Mouse (Mus musculus) limb, embryonic 10.5 days (tissue): ENCODE measurements around the gene Tex44. TPM values are rescaled to one million over a fixed set of nuclear protein-coding genes. Genes with fewer than 3 reads are reported as not detected.

Source experiments
- DNase-seq: peaks from one replicate; pipeline ENCODE4 v3.0.0-alpha.2; 2017; ENCODE audit warnings: low spot score
- H3K27ac ChIP-seq: fragments of 300-500 bp; sonication (generic); 2 replicates; pipeline ENCODE4 v1.5.1; 2016; ENCODE audit warnings: mild to moderate bottlenecking
- H3K27me3 ChIP-seq: fragments of 300-500 bp; sonication (generic); 2 replicates; pipeline ENCODE4 v1.6.1; 2016; ENCODE audit warnings: low read depth, mild to moderate bottlenecking; ENCODE audit not compliant: poor library complexity, severe bottlenecking
- H3K36me3 ChIP-seq: fragments of 300-500 bp; sonication (generic); 2 replicates; pipeline ENCODE4 v1.6.1; 2016; ENCODE audit warnings: mild to moderate bottlenecking, moderate library complexity
- H3K4me1 ChIP-seq: fragments of 300-500 bp; sonication (generic); 2 replicates; pipeline ENCODE4 v1.6.1; 2016
- H3K4me3 ChIP-seq: fragments of 300-500 bp; sonication (generic); 2 replicates; pipeline ENCODE4 v1.5.1; 2016; ENCODE audit warnings: mild to moderate bottlenecking, moderate library complexity
- H3K9me3 ChIP-seq: fragments of 300-500 bp; sonication (generic); replicated peaks from 2 replicates; pipeline ENCODE4 v1.6.1; 2016; ENCODE audit warnings: mild to moderate bottlenecking
- WGBS: fragments of 180-500 bp; shearing (Covaris S2); methylation state at CpG from one replicate; pipeline ENCODE4 v1.1.7; 2016; 5-methylcytosine and 5-hydroxymethylcytosine counted together
- polyA plus RNA-seq: library from polyadenylated mRNA; unstranded; fragments of >200 nt; fragmentation: Nextera tagmentation; extraction: Ambion mirVana; gene quantifications from 2 replicates; pipeline ENCODE4 v1.2.1, GENCODE M21; 2016

Tex44 gene
- polyA plus RNA-seq, 1 experiment from 2014 or later, result not detected

DNA sequence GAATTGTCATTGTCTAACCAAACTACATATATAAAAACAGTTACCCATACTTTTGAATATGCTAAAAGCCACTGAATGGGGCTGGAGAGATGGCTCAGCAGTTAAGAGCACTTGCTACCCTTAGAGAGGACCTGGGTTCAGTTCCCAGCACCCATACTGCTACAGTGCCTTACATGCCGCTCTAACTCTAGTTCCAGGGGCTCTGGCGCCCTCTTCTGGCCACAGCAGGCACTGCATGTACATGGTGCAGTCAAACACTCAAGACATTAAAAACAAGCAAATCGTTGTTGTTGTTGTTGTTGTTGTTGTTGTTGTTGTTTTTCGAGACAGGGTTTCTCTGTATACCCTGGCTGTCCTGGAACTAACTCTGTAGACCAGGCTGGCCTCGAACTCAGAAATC is 21.3 kb upstream of the Tex44 start:
- H3K27me3 ChIP-seq, result no peaks in the 10 kb centered on the region
- DNase-seq, result no peak
- H3K4me3 ChIP-seq, result no peak overlapping the region
- 61% methylated on average over 5 of the region's 5 CpGs for WGBS
- no peaks in the 10 kb centered on the region for H3K4me1 ChIP-seq
- peaks cover 3% of the 10 kb centered on the region; the same call in 1 of the 2 replicates for H3K9me3 ChIP-seq
- H3K27ac ChIP-seq, result no peak overlapping the region
- H3K36me3 ChIP-seq, result no peaks in the 10 kb centered on the region

DNA sequence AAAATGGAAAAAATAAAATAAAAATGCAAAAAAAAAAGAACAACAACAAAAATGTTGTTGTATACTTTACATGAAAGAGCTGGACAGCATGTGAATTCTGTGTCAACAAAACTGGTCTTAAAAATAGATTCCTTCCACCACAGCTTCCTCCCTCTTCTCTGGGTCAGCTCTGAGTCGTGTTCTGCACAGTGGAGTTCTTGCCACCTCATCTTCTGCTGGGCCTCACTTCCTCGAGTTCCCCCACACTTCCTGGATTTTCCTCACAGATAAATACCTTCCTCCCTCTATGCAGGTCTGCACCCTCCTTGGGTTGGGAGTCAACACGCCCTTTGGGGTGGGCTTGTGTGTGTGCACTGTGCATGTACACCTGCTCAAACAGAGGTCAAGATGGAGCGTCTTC is 19.8 kb upstream of the Tex44 start:
- H3K27ac ChIP-seq, result no peak overlapping the region
- no peak overlapping the region for H3K4me3 ChIP-seq
- no peak for DNase-seq
- H3K9me3 ChIP-seq, result peaks cover 3% of the 10 kb centered on the region; the same call in 1 of the 2 replicates
- no peaks in the 10 kb centered on the region for H3K36me3 ChIP-seq
- no peaks in the 10 kb centered on the region for H3K27me3 ChIP-seq
- H3K4me1 ChIP-seq, result no peaks in the 10 kb centered on the region
- whole genome bisulfite sequencing, result 84% methylated on average over 4 of the region's 4 CpGs

DNA sequence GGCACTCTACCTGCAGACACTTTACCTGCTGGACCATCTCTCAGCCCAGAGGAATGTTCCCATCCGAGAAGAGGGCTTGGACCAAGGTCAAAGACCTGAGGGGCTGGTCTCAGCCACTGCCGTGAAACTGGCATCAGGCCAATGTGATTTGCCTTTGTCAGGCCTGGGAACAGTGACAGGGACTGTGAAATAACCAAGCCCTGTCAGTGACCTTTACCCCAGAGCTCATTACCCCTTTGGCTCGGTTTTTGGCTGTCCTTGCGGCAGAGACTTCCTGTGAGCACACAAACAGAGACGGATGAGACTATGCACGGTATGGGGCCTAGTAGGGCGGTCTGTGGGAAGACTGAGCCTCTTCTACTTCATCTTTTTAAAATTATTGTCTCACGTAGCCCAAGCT is 19.2 kb upstream of the Tex44 start:
- Histone ChIP-seq H3K27me3 (no peaks in the 10 kb centered on the region), H3K9me3 (peaks cover 3% of the 10 kb centered on the region; the same call in 1 of the 2 replicates), H3K36me3 (no peaks in the 10 kb centered on the region), H3K4me1 (no peaks in the 10 kb centered on the region), H3K4me3 (no peak overlapping the region), H3K27ac (peak overlapping the region; percentile 23; the same call in 1 of the 2 replicates)
- WGBS, result 71% methylated on average over 8 of the region's 8 CpGs
- no peak for DNase-seq

DNA sequence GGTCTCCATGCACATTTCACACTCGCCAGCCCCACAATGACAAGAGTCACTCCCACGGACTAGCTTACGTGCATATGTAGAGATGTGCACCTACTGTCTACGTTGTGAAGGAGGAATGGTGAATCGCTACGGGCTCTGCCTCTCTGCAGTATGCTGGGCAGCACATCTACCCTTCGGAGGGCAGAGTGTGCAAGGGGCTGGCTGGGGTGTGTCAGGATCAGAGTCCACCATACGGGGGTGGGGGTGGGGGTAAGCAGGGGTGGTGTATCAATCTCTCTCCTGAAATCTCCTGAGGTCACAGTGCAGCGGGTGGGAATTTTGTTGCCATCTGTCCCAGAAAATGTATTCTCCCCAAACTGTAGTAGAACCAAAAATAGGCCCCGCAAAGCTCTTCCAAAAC is 17.6 kb upstream of the Tex44 start:
- Histone ChIP-seq H3K27ac (no peak overlapping the region), H3K4me3 (no peak overlapping the region), H3K9me3 (peaks cover 3% of the 10 kb centered on the region; the same call in 1 of the 2 replicates), H3K36me3 (no peaks in the 10 kb centered on the region), H3K27me3 (no peaks in the 10 kb centered on the region), H3K4me1 (no peaks in the 10 kb centered on the region)
- DNase-seq, result no peak
- 91% methylated on average over 10 of the region's 10 CpGs for WGBS

DNA sequence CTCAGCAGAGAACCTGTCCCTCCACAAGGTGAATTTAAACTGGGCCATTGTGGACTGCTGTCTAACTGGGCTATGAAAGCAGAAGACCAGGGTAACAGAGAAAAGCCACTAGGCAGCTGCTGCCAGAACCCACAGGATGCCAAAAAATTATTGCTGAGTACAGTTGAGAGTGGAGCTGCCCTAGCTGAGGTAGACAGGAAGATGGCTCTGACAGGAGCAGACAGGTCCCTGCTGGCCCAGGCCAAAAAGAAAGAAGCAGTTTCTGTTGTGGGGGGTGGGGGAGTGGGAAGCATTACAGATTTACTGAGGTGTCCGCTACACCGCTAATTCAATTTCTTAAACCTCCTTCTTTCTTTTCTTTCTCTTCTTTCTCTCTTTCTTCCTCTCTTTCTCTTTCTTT is 16.7 kb upstream of the Tex44 start:
- DNase-seq, result no peak
- H3K27me3 ChIP-seq, result no peaks in the 10 kb centered on the region
- H3K4me1 ChIP-seq, result no peaks in the 10 kb centered on the region
- H3K27ac ChIP-seq, result no peak overlapping the region
- no peaks in the 10 kb centered on the region for H3K36me3 ChIP-seq
- no peak overlapping the region for H3K4me3 ChIP-seq
- H3K9me3 ChIP-seq, result peaks cover 3% of the 10 kb centered on the region; the same call in 1 of the 2 replicates
- WGBS, result 94% methylated on average over 2 of the region's 2 CpGs

DNA sequence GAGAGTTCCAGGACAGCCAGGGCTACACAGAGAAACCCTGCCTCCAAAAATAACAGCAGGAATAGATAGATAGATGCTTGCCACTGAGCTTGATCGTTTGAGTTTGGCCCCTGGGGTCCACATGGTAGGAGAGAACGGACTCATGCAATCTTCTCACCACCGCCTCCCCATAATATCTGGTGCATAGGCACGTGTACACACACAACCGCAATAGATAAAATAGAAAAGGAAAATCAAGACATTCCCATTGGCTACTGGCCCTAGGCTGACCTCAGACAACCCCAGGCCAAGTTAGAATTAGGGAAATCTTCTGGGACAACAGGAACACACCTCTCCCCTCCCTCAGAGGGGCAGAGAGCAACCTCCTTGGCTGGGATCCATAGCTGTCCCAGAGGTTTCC is 11.4 kb upstream of the Tex44 start:
- no peaks in the 10 kb centered on the region for H3K36me3 ChIP-seq
- no peaks in the 10 kb centered on the region for H3K9me3 ChIP-seq
- H3K27me3 ChIP-seq, result no peaks in the 10 kb centered on the region
- DNase-seq, result no peak
- H3K4me1 ChIP-seq, result 0 out of 2 replicates have a peak, but pooled peaks cover 6% of the 10 kb centered on the region
- whole genome bisulfite sequencing, result 92% methylated on average over 5 of the region's 5 CpGs
- no peak overlapping the region for H3K27ac ChIP-seq
- H3K4me3 ChIP-seq, result no peak overlapping the region

DNA sequence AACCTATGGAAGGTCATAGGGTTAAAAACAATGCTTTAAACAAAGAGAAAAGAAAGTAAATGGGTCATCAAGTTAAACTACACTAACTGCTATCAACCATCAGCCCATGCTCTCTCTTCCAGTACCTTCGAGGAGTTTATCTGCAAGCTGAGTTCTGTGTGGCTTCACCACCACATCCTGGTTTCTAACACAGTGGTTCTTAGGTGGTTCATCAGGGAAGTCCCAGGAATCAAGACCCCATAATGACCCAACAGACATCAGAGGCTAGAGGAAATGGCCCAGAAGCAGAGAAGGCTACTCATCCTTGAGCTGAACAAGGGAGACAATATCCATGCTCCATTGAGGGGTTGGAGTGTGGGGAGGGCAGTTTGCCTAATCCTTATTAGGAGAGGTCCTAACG is 11.0 kb upstream of the Tex44 start:
- DNase-seq, result no peak
- Histone ChIP-seq H3K9me3 (no peaks in the 10 kb centered on the region), H3K27ac (no peak overlapping the region), H3K4me1 (0 out of 2 replicates have a peak, but pooled peaks cover 8% of the 10 kb centered on the region), H3K27me3 (no peaks in the 10 kb centered on the region), H3K4me3 (no peak overlapping the region), H3K36me3 (no peaks in the 10 kb centered on the region)
- 74% methylated on average over 2 of the region's 2 CpGs for whole genome bisulfite sequencing

DNA sequence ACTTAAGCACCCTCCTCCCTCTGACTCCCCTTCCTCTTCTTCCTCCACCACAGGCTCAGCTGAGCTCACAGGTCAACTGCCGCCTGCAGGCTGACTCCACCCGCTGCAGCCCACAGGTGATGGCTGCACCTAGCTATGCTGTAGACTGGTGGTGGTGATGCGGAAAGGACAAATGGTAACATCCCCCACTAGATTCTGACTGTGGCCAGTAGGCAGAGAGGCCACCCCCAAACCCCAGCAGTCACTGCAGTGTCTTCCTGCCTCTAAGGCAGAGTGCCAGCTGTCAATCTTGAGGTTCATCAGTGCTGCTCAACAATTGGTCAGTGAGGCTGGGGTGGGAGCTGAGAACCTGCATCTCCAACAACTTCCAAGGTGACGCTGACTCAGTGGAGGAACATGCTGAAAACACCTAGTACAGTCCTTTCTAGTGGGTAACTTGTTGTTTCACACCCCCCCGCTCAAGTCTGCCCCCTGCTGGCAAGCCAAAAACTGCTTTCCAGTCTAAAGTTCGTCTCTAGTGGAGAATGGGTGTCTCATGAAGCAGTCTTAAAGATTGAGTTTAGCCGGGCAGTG is 10.4 kb upstream of the Tex44 start:
- H3K27ac ChIP-seq, result no peak overlapping the region
- no peak overlapping the region for H3K4me3 ChIP-seq
- no peak for DNase-seq
- H3K4me1 ChIP-seq, result 0 out of 2 replicates have a peak, but pooled peaks cover 8% of the 10 kb centered on the region
- H3K27me3 ChIP-seq, result no peaks in the 10 kb centered on the region
- 63% methylated on average over 7 of the region's 7 CpGs for WGBS
- no peaks in the 10 kb centered on the region for H3K9me3 ChIP-seq
- no peaks in the 10 kb centered on the region for H3K36me3 ChIP-seq

DNA sequence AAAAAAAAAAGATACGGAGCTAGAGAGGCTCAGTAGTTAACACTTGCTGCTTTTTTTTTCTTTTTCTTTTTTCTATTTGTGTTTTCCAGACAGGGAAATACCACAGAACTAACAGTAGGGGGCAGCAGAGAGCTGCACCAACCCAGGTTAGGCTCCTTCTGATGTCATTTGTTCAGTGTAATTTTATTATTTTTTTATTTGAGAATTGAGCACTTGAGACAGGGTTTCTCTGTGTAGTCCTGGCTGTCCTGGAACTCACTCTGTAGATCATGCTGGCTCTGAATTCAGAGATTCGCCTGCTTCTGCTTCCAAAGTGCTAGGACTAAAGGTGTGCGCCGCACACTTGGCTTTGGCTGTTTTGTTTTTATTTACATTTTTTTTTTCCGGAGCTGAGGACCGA is 9.8 kb upstream of the Tex44 start:
- no peaks in the 10 kb centered on the region for H3K9me3 ChIP-seq
- H3K27me3 ChIP-seq, result no peaks in the 10 kb centered on the region
- H3K36me3 ChIP-seq, result no peaks in the 10 kb centered on the region
- WGBS, result 69% methylated on average over 6 of the region's 6 CpGs
- no peak overlapping the region for H3K27ac ChIP-seq
- DNase-seq, result no peak
- peaks cover 14% of the 10 kb centered on the region for H3K4me1 ChIP-seq
- no peak overlapping the region for H3K4me3 ChIP-seq

DNA sequence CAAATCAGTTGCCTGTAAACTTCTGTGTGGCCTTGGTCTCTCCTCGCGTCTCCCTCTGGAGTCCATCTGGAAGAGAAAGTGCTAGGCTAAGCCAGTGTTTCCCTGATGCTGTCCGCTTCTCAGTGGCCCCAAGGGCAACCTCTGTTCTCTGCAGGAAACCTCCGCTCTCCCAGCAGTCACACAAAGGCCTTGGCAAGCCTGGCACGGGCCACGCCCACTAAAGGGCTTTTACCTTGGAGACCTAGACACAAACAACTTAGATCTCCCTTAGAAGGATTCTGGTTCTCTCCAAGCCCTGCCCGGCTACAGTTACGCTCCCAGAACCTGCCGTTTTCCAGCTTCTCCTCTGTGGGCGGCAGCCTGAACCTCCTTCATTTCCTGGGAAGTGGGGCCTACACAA is 5.1 kb upstream of the Tex44 start:
- Histone ChIP-seq H3K27me3 (no peaks in the 10 kb centered on the region), H3K4me3 (no peak overlapping the region), H3K36me3 (no peaks in the 10 kb centered on the region), H3K9me3 (no peaks in the 10 kb centered on the region), H3K27ac (peak overlapping the region; percentile 81), H3K4me1 (peaks cover 35% of the 10 kb centered on the region)
- 40% methylated on average over 10 of the region's 10 CpGs for WGBS
- no peak for DNase-seq

DNA sequence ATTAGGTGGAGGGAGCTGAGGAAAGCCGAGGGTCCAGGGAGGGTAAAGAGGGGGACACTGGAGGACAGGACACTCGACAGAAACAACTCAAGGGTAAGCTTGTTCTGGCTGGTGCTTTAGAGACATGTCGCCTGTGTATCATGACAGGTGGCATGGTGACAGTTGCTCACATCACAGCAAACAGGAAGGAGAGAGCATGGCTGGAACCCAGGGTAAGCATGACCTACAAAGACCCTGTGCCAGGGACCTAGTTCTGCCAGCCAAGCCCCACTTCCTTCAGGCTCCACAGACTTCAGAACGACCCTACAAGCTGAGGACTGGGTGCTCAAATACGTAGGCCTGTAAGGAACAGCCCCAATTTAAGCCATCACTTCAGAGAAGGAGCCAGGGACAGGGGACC is 2.2 kb upstream of the Tex44 start:
- Histone ChIP-seq H3K36me3 (no peaks in the 10 kb centered on the region), H3K4me3 (no peak overlapping the region), H3K9me3 (no peaks in the 10 kb centered on the region), H3K4me1 (peaks cover 30% of the 10 kb centered on the region), H3K27ac (no peak overlapping the region), H3K27me3 (no peaks in the 10 kb centered on the region)
- DNase-seq, result no peak
- 73% methylated on average over 5 of the region's 5 CpGs for WGBS

DNA sequence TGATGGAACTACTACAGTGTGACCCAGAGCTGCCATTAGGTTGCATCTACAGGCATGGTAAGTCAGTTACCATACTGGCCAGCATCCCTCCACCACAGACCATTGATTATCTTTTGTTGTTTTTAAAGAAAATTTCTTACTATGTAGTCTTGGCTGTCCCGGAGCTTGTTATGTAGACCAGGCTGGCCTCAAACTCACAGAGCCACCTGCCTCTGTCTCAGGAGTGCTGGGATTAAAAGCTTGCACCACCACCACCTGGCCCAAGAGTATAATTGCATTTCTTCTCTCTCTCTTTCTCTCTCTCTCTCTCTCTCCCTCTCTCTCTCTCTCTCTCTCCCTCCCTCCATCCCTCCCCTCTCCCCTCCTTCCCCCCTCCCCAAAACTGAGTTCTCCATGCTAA is 1.8 kb upstream of the Tex44 start:
- Histone ChIP-seq H3K36me3 (no peaks in the 10 kb centered on the region), H3K27ac (no peak overlapping the region), H3K27me3 (no peaks in the 10 kb centered on the region), H3K4me1 (peaks cover 30% of the 10 kb centered on the region), H3K4me3 (no peak overlapping the region), H3K9me3 (no peaks in the 10 kb centered on the region)
- DNase-seq, result no peak
- WGBS, result 82% methylated on average over 1 of the region's 1 CpGs

DNA sequence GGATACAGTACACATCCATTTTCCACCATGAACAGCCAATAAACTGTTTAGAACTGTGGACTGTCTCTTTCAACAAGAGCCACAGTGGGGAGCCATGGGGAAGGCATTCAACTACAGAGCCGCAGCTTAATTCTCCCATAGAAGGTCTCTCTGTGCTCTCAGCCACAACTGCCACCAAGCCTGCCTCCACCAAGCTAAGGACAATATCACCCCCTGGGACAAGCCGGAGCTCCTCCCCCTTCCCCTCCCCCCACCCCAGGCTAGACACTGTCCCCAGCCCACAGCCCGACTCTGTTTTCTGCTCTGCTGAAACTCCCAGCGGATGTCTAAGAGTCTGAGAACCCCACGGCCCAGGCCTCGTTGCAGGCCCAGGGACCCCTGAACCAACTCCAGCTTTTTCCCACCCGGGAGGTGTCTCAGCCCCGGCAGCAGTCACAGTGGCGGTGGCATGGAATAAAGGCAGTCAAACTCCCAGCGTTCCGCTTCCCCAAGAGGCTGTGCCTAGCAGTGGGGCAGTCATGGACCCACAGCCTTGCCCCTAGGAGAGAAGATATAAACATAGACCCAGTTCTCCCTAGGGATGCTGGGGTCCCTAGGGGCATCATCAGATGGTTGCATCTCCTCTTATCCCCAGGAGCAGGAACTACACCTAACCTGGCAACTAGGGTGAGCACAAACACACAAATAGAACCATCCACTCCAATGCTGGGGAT is 1.1 kb upstream of the Tex44 start:
- no peaks in the 10 kb centered on the region for H3K9me3 ChIP-seq
- no peaks in the 10 kb centered on the region for H3K36me3 ChIP-seq
- no peaks in the 10 kb centered on the region for H3K27me3 ChIP-seq
- WGBS, result 29% methylated on average over 11 of the region's 11 CpGs
- peak overlapping the region; percentile 61 for H3K27ac ChIP-seq
- DNase-seq, result no peak
- no peak overlapping the region for H3K4me3 ChIP-seq
- H3K4me1 ChIP-seq, result peaks cover 27% of the 10 kb centered on the region
